Mouse (Mus musculus) erythroblast, embryonic 14.5 days (primary cell): ENCODE results near the gene Fam83e. TPM values are rescaled to one million over a fixed set of nuclear protein-coding genes. Genes with fewer than 3 reads are reported as not detected.

ENCODE experiments used
- H3K27me3 ChIP-seq: 2 replicates; pipeline ENCODE4 v1.6.1; 2012; ENCODE audit warnings: inconsistent platforms; ENCODE audit not compliant: control insufficient read depth
- H3K36me3 ChIP-seq: 2 replicates; pipeline ENCODE4 v1.6.1; 2012; ENCODE audit warnings: mild to moderate bottlenecking, inconsistent platforms; ENCODE audit not compliant: control insufficient read depth
- H3K4me1 ChIP-seq: 2 replicates; pipeline ENCODE4 v1.6.1; 2012; ENCODE audit warnings: inconsistent platforms; ENCODE audit not compliant: control insufficient read depth
- H3K4me3 ChIP-seq: replicated peaks from 2 replicates; pipeline ENCODE3; 2012; ENCODE audit warnings: moderate library complexity, mild to moderate bottlenecking, inconsistent platforms
- H3K9me3 ChIP-seq: 2 replicates; pipeline ENCODE4 v1.6.1; 2012; ENCODE audit warnings: low read length, inconsistent platforms, mixed read lengths; ENCODE audit not compliant: control insufficient read depth
- GATA1 ChIP-seq: IDR thresholded peaks from 2 replicates; pipeline ENCODE4 v1.6.1; 2012; ENCODE audit warnings: low read length, inconsistent platforms, mixed read lengths
- TAL1 ChIP-seq: IDR thresholded peaks from 3 replicates; pipeline ENCODE4 v1.6.1; 2012; ENCODE audit warnings: low read length, inconsistent platforms, mixed read lengths
- polyA plus RNA-seq: library from polyadenylated mRNA; stranded (reverse); fragments of >175 nt; gene quantifications from 2 replicates; pipeline ENCODE4 v1.2.3, GENCODE M21; 2012

Fam83e gene
- polyA plus RNA-seq, 1 experiment, result 0.11 TPM

DNA sequence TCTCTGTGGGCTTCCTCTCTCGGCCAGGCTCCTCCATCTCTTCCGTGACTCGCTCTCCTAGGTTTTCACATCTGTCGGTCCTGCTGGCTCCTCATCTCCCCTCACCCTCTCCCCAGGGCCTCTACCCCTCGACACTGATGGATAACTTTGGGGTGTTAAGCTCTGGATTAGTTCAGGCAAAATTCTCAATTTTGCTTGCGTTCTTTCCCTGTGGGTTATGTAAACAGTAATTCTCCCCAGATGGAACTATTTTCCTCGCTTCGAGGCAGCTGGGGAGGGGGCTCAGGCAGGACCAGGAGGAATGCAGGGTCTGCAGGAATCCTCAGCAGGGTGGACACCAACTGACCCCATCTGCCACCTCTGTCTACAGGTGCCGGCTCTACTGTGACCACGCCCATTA, 35.2 kb upstream of the Fam83e start:
- Histone ChIP-seq H3K9me3 (no peaks in the 10 kb centered on the region), H3K4me3 (no peak overlapping the region), H3K27me3 (no peaks in the 10 kb centered on the region), H3K36me3 (no peaks in the 10 kb centered on the region), H3K4me1 (peaks cover 10% of the 10 kb centered on the region)
- TF ChIP-seq TAL1 (no peak), GATA1 (no peak)

DNA sequence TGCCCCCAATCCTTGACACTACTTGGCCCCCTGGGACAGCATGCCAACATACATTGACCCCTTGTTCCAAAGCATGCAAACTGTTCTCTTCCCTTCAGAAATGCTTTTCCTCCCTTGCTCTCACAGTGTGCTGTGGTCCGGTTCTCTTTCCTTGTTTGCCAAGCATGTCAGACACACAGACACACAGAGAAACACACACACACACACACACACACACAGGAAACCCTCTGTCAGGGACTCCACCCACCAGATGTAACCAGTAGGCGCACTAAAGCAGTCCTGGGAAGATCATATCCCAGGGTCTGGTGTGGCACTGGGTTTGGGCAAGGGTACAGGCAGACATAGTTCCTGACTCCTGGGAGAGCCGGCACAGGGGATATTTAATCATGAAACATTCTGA, 34.2 kb upstream of the Fam83e start:
- H3K9me3 ChIP-seq, result no peaks in the 10 kb centered on the region
- no peaks in the 10 kb centered on the region for H3K36me3 ChIP-seq
- H3K4me1 ChIP-seq, result peaks cover 9% of the 10 kb centered on the region
- H3K4me3 ChIP-seq, result no peak overlapping the region
- no peak for TF ChIP-seq TAL1
- H3K27me3 ChIP-seq, result no peaks in the 10 kb centered on the region

DNA sequence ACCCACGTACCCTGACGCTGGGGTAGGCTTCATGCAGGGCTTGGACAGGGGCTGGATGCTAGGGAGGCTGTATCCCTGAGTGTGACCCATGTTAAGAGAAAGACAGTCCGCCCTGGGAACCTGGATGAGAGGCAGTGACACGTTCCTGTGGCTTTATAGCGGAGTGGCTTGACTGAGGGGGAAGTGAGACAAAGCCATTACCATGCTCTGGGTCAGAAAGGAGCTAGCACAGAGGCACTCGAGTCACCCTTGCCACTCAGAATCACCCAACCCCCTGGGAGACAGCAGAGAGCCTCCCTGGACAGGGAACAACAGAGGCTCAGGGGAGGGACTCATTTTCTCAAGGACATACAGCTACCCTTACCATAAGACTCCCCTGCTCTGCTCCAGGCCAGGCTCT, 31.9 kb upstream of the Fam83e start:
- Histone ChIP-seq H3K4me3 (no peak overlapping the region), H3K27me3 (no peaks in the 10 kb centered on the region; the same call in 1 of the 2 replicates), H3K9me3 (no peaks in the 10 kb centered on the region), H3K36me3 (no peaks in the 10 kb centered on the region), H3K4me1 (no peaks in the 10 kb centered on the region; the same call in 1 of the 2 replicates)
- TF ChIP-seq TAL1 (no peak), GATA1 (no peak)

DNA sequence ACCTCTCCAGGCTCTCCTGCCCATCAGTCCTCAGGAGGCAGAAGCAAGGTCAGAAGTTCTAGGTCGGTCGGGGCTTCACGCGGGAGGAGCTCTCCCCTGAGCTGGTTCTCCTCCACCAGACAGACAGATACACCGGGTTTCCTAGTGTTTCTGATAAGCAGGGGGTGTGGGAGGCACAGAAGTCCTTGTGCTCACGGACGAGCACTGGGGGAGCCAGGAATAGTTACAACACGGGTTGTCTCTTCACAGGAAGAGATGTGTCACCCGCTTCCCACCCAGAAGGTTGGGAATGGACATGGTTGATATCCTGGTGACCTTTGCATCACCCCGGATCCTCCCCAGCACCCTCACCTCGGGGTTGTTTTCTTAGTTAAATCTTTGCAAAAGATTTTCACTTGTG, 31.2 kb upstream of the Fam83e start:
- no peak overlapping the region for H3K4me3 ChIP-seq
- no peaks in the 10 kb centered on the region; the same call in 1 of the 2 replicates for H3K4me1 ChIP-seq
- no peaks in the 10 kb centered on the region for H3K36me3 ChIP-seq
- no peaks in the 10 kb centered on the region for H3K9me3 ChIP-seq
- TF ChIP-seq TAL1, result no peak
- TF ChIP-seq GATA1, result no peak
- H3K27me3 ChIP-seq, result no peaks in the 10 kb centered on the region; the same call in 1 of the 2 replicates

DNA sequence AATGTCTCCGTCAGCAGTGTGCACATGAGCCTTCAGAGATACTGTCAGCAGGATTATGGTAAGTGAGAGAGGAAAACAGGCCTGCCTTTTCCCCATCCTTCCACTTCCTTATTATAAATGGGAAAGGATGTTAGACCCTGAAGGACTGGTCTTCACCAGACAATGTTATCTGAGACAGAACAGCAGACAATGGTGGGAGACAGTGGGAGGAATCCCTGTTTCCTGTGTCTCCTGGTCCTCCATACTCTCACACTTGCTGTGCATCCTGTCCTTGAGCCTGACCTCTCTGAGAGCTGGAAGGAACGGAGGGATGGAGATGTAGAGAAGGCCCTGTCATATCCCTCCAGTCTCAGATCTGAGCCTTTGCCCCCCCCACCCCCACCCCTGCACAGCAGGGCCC, 28.6 kb upstream of the Fam83e start:
- no peaks in the 10 kb centered on the region for H3K9me3 ChIP-seq
- no peaks in the 10 kb centered on the region; the same call in 1 of the 2 replicates for H3K27me3 ChIP-seq
- no peak overlapping the region for H3K4me3 ChIP-seq
- no peaks in the 10 kb centered on the region; the same call in 1 of the 2 replicates for H3K4me1 ChIP-seq
- no peaks in the 10 kb centered on the region for H3K36me3 ChIP-seq
- TF ChIP-seq TAL1, result no peak
- TF ChIP-seq GATA1, result no peak

DNA sequence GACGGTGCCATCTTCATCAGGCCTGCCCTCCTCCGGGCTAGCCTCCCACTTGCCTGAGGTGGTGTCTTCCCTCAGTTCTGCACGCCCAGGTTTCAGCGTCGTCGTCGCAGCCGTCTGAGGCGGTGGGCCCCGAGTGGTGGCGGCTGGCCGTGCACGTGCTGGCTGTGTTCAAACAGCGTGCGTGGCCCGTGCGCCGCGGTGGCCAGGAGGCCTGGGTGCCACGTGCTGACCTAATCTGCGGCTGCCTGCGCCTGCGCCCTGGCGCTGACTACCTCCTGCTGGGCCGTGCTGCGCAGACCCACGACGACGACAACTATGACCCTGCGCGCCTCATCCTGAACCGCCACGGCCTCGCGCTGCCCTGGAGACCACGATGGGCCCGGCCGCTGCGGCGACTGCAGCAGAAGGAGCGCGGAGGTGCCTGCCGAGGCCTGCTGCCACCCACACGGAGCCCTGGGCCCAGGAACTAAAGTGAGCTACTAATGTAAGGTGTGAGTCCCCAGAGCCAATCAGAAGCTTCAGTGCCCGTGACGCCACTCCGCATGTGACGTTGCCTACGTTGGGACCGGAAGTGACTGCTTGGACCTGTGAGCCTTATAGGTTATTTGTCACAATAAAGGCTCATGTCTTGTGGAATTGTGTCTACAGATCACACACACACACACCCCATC, 27.0 kb upstream of the Fam83e start, which contains the start of gene Sec1:
TSS of gene Sec1 (minus strand) at position 482 of the 671 bp plus-strand sequence.
- no peaks in the 10 kb centered on the region for H3K36me3 ChIP-seq
- TF ChIP-seq GATA1 (no peak), TAL1 (no peak)
- H3K4me1 ChIP-seq, result no peaks in the 10 kb centered on the region; the same call in 1 of the 2 replicates
- peaks cover 13% of the 10 kb centered on the region for H3K27me3 ChIP-seq
- no peaks in the 10 kb centered on the region for H3K9me3 ChIP-seq
- no peak within 1 kb of the TSS for H3K4me3 ChIP-seq

DNA sequence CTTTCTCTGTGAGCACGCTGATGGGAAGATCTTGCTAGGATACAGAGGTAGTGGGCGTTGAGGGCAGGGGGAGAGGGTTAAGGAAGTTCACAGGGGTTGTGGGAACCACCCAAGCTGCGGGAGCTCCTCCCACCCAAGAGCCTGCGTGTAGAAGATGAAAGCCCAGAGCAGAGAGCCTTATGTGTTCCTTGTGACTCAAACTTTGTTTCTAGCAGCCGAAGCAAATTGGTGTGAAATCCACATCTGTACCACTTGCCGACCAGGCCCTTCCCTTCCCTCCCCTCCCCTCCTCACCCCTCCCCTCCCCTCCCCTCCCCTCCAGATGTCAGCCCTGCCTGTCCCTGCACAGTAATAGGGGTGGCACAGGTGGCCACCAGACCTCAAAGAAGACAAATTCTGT, 25.9 kb upstream of the Fam83e start:
- Histone ChIP-seq H3K27me3 (peaks cover 24% of the 10 kb centered on the region), H3K4me3 (no peak overlapping the region), H3K36me3 (no peaks in the 10 kb centered on the region), H3K4me1 (no peaks in the 10 kb centered on the region; the same call in 1 of the 2 replicates), H3K9me3 (no peaks in the 10 kb centered on the region; the same call in 1 of the 2 replicates)
- TF ChIP-seq GATA1, result no peak
- no peak for TF ChIP-seq TAL1

DNA sequence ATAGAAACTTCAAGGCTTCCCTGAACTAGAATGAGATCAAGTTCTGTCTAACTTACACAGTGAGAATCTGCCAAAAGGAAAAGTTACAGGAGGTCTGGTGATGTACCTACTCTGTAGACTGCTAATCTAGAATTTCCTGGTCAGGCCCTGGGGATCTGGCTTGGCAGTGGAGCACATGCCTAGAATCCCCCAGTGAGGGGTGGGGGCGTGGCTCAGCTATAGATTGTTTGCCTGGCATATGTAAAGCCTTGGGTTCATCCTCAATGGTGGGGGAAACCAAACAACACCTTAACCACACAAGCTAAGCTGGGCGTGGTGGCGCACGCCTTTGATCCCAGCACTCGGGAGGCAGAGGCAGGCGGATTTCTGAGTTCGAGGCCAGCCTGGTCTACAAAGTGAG, 23.1 kb upstream of the Fam83e start:
- TF ChIP-seq GATA1 (no peak), TAL1 (no peak)
- no peaks in the 10 kb centered on the region for H3K36me3 ChIP-seq
- no peaks in the 10 kb centered on the region; the same call in 1 of the 2 replicates for H3K4me1 ChIP-seq
- peaks cover 2% of the 10 kb centered on the region; the same call in 1 of the 2 replicates for H3K9me3 ChIP-seq
- H3K27me3 ChIP-seq, result peaks cover 50% of the 10 kb centered on the region
- H3K4me3 ChIP-seq, result no peak overlapping the region

DNA sequence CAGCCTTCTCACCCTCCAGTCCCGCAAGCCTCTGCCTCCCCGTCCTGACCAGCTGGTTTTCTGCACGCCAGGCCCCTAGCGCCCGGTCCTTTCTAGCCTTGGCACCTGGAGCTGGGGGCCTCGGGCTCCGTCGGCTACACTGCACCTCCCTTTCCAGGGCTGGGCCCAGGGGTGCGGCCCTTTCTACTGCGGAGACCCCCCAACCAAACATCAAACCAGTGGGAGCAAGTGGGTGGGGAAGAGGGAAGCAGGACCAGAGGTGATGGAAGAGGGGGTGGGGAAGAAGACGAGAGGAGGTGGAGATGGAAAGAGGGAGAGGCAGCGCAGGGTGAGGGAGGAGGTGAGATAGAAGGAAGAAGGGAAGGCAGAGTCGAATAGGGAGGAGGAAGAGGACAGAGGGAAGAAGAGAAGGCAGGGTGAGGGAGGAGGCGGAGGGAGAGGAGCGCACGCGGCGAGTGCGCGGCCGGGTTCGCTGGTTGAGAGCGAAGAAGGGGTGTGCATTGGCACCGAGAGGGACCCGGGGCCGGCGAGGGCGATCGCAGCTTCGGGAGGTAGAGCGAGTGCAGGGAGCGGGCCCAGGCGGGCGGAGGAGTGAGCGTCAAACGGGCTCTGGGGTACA, 21.4 kb upstream of the Fam83e start, which contains the start of gene Car11:
TSS of gene Car11 (plus strand) at position 321 of the 619 bp plus-strand sequence.
- Histone ChIP-seq H3K4me1 (peaks cover 12% of the 10 kb centered on the region), H3K4me3 (no peak within 1 kb of the TSS), H3K27me3 (peaks cover 53% of the 10 kb centered on the region)

More for the DNA sequence above, 21.4 kb upstream of the Fam83e start, which contains the start of gene Car11:
- TF ChIP-seq GATA1 (no peak), TAL1 (no peak)
- peaks cover 2% of the 10 kb centered on the region; the same call in 1 of the 2 replicates for H3K9me3 ChIP-seq
- no peaks in the 10 kb centered on the region for H3K36me3 ChIP-seq
